Mouse (Mus musculus) myocyte (in vitro differentiated cells): ENCODE measurements around the gene Ssbp3.

Experiments used
- E2F4 ChIP-seq: IDR thresholded peaks from one replicate; pipeline ENCODE4 v1.6.1; 2011; ENCODE audit warnings: mild to moderate bottlenecking, control low read depth, moderate library complexity; ENCODE audit not compliant: insufficient read depth
- MYOD1 ChIP-seq, 3 experiments: IDR thresholded peaks; one replicate each; pipeline ENCODE4 v1.6.1; 2011; ENCODE audit warnings: control low read depth in 2 of 3, low read depth in 2 of 3, mild to moderate bottlenecking in 2 of 3, moderate library complexity in 1 of 3; ENCODE audit not compliant: insufficient read length in 2 of 3, control insufficient read depth in 1 of 3
- MYOG ChIP-seq, 3 experiments: IDR thresholded peaks; one replicate each; pipeline ENCODE4 v1.6.1; 2011; ENCODE audit warnings: control low read depth in 2 of 3, low read depth in 2 of 3, mild to moderate bottlenecking in 2 of 3; ENCODE audit not compliant: insufficient read length in 2 of 3, control insufficient read depth in 1 of 3, insufficient read depth in 1 of 3
- POLR2A ChIP-seq: IDR thresholded peaks from one replicate; pipeline ENCODE4 v1.6.1; 2011; ENCODE audit warnings: low read depth, mild to moderate bottlenecking, control low read depth, moderate library complexity; ENCODE audit not compliant: insufficient read length
- USF1 ChIP-seq: IDR thresholded peaks from one replicate; pipeline ENCODE4 v1.6.1; 2011; ENCODE audit warnings: low read depth, mild to moderate bottlenecking, control low read depth, moderate library complexity

- no peak for TF ChIP-seq USF1
- no peak for TF ChIP-seq POLR2A
- peak in 2 of 3 experiments; percentile 15 to 72 for TF ChIP-seq MYOG (IDR thresholded peaks at IDR 0.05; ENCODE audit: control insufficient read depth in 1 of 3, insufficient read depth in 1 of 3, insufficient read length in 2 of 3, low read depth in 2 of 3)
- peak in 1 of 3 experiments; percentile 52 for TF ChIP-seq MYOD1 (IDR thresholded peaks at IDR 0.05; ENCODE audit: control insufficient read depth in 1 of 3, insufficient read length in 2 of 3, low read depth in 2 of 3)
- no peak for TF ChIP-seq E2F4
Measured at GRCm38 (mm10) chr4:106988886-106989225, 78.4 kb downstream of the Ssbp3 start.
